Mouse (Mus musculus) retina, adult 2 months (tissue): Measurements from ENCODE around the gene Lpp.

Source experiments
- DNase-seq: peaks from one replicate; pipeline ENCODE4 v3.0.0-alpha.2; 2012; ENCODE audit warnings: low read depth, low spot score

Lpp gene

GRCm38 (mm10) chr16:24664131-24664530 lies 270.8 kb downstream of the Lpp start:
- DNase-seq = no peak

GRCm38 (mm10) chr16:24669718-24670460 lies 276.6 kb downstream of the Lpp start:
- no peak for DNase-seq

GRCm38 (mm10) chr16:24678942-24679341 lies 285.6 kb downstream of the Lpp start:
- DNase-seq = no peak

- DNase-seq = no peak
Measured at GRCm38 (mm10) chr16:24695062-24695461, 301.8 kb downstream of the Lpp start.

GRCm38 (mm10) chr16:24704215-24704614 lies 310.9 kb downstream of the Lpp start:
- no peak for DNase-seq

GRCm38 (mm10) chr16:24723641-24724040 lies 330.3 kb downstream of the Lpp start:
- no peak for DNase-seq

- DNase-seq = no peak
Measured at GRCm38 (mm10) chr16:24732751-24733150, 339.4 kb downstream of the Lpp start.

GRCm38 (mm10) chr16:24733321-24733720 lies 340.0 kb downstream of the Lpp start:
- DNase-seq = no peak

- no peak for DNase-seq
Measured at GRCm38 (mm10) chr16:24735754-24736153, 342.4 kb downstream of the Lpp start.

- no peak for DNase-seq
Measured at GRCm38 (mm10) chr16:24737362-24738057, 344.2 kb downstream of the Lpp start.

GRCm38 (mm10) chr16:24740714-24741113 lies 347.4 kb downstream of the Lpp start:
- no peak for DNase-seq

GRCm38 (mm10) chr16:24749816-24750215 lies 356.5 kb downstream of the Lpp start:
- DNase-seq = no peak

- DNase-seq = no peak
Measured at GRCm38 (mm10) chr16:24756141-24756540, 362.8 kb downstream of the Lpp start.

GRCm38 (mm10) chr16:24766051-24766450 lies 372.7 kb downstream of the Lpp start:
- DNase-seq = no peak

- DNase-seq = no peak
Measured at GRCm38 (mm10) chr16:24766596-24766995, 373.3 kb downstream of the Lpp start.

GRCm38 (mm10) chr16:24777053-24777452 lies 383.7 kb downstream of the Lpp start:
- DNase-seq = no peak

GRCm38 (mm10) chr16:24778432-24779274 lies 385.3 kb downstream of the Lpp start:
- DNase-seq = no peak

GRCm38 (mm10) chr16:24780545-24780944 lies 387.2 kb downstream of the Lpp start:
- DNase-seq = no peak

- no peak for DNase-seq
Measured at GRCm38 (mm10) chr16:24781922-24782321, 388.6 kb downstream of the Lpp start.

- DNase-seq = no peak
Measured at GRCm38 (mm10) chr16:24785651-24786050, 392.3 kb downstream of the Lpp start.

- DNase-seq = no peak
Measured at GRCm38 (mm10) chr16:24788973-24789372, 395.7 kb downstream of the Lpp start.

GRCm38 (mm10) chr16:24791387-24791786 lies 398.1 kb downstream of the Lpp start:
- DNase-seq = no peak
